Mouse (Mus musculus): ENCODE data around the gene Amigo1.
A peak's percentile ranks its signal among the peaks of the same experiment; 100 is the strongest.

Gene Amigo1

GRCm38 (mm10) chr3:108186098-108187047 lies at the start of gene Amigo1:
Gene Amigo1, plus strand, starts transcription at chr3:108186335.
- DNase-seq (ENCODE audit: low read depth, low spot score) = no peak

GRCm38 (mm10) chr3:108139113-108139512 lies 47.0 kb upstream of the Amigo1 start:
- DNase-seq (ENCODE audit: low read depth, low spot score) = no peak

- no peak for DNase-seq (ENCODE audit: low read depth, low spot score)
Observed at GRCm38 (mm10) chr3:108140786-108141185, 45.3 kb upstream of the Amigo1 start.

- peak; percentile 79 for DNase-seq (ENCODE audit: low read depth, low spot score)
Observed at GRCm38 (mm10) chr3:108145534-108146445, 40.3 kb upstream of the Amigo1 start, which contains the start of gene Gnai3. Gene Gnai3, minus strand, starts transcription at chr3:108146146.

- no peak for DNase-seq (ENCODE audit: low read depth, low spot score)
Observed at GRCm38 (mm10) chr3:108146671-108147070, 39.5 kb upstream of the Amigo1 start.

- peak; percentile 78 for DNase-seq (ENCODE audit: low read depth, low spot score)
Observed at GRCm38 (mm10) chr3:108147386-108148235, 38.5 kb upstream of the Amigo1 start.

GRCm38 (mm10) chr3:108152290-108152689 lies 33.8 kb upstream of the Amigo1 start:
- DNase-seq (ENCODE audit: low read depth, low spot score) = no peak

- DNase-seq (ENCODE audit: low read depth, low spot score) = peak; percentile 23
Observed at GRCm38 (mm10) chr3:108154656-108155055, 31.5 kb upstream of the Amigo1 start, which contains the start of gene Gpr61. Gene Gpr61, minus strand, starts transcription at chr3:108154882.

- peak; percentile 51 for DNase-seq (ENCODE audit: low read depth, low spot score)
Observed at GRCm38 (mm10) chr3:108158383-108159037, 27.6 kb upstream of the Amigo1 start.

GRCm38 (mm10) chr3:108164091-108164490 lies 22.0 kb upstream of the Amigo1 start:
- no peak for DNase-seq (ENCODE audit: low read depth, low spot score)

- DNase-seq (ENCODE audit: low read depth, low spot score) = no peak
Observed at GRCm38 (mm10) chr3:108164807-108165206, 21.3 kb upstream of the Amigo1 start.

GRCm38 (mm10) chr3:108165532-108166315 lies 20.4 kb upstream of the Amigo1 start:
- no peak for DNase-seq (ENCODE audit: low read depth, low spot score)

- no peak for DNase-seq (ENCODE audit: low read depth, low spot score)
Observed at GRCm38 (mm10) chr3:108166486-108167211, 19.5 kb upstream of the Amigo1 start.

GRCm38 (mm10) chr3:108167499-108167898 lies 18.6 kb upstream of the Amigo1 start:
- no peak for DNase-seq (ENCODE audit: low read depth, low spot score)

- DNase-seq (ENCODE audit: low read depth, low spot score) = no peak
Observed at GRCm38 (mm10) chr3:108169199-108169598, 16.9 kb upstream of the Amigo1 start.

GRCm38 (mm10) chr3:108174672-108175531 lies 11.2 kb upstream of the Amigo1 start:
- DNase-seq (ENCODE audit: low read depth, low spot score) = no peak

GRCm38 (mm10) chr3:108178756-108179715 lies 7.1 kb upstream of the Amigo1 start:
- no peak for DNase-seq (ENCODE audit: low read depth, low spot score)

Data from retina, adult 2 months (tissue).